Mouse (Mus musculus): ENCODE results near the gene Entr1. TPM values are rescaled to one million over a fixed set of nuclear protein-coding genes. Genes with fewer than 3 reads are reported as not detected.

Entr1 gene
- polyA plus RNA-seq, 1 experiment from 2014 or later: 137 TPM

Other genes starting within 250 kb of the Entr1 start
- gene Lhx3, start 181.0 kb downstream of the Entr1 start, polyA plus RNA-seq (2014; fragmentation: Nextera tagmentation; extraction: Ambion mirVana): 0.16 TPM in 1 of 2 replicates, not detected in the other
- 20.6 and 22.9 TPM in 2 replicates for gene Qsox2, start 151.8 kb downstream of the Entr1 start, polyA plus RNA-seq (2014; fragmentation: Nextera tagmentation; extraction: Ambion mirVana)
- 0.05 and 0.19 TPM in 2 replicates for gene Ccdc187, start 94.8 kb downstream of the Entr1 start, polyA plus RNA-seq (2014; fragmentation: Nextera tagmentation; extraction: Ambion mirVana)
- 61.1 and 63.3 TPM in 2 replicates for gene Gpsm1, start 73.8 kb downstream of the Entr1 start, polyA plus RNA-seq (2014; fragmentation: Nextera tagmentation; extraction: Ambion mirVana)
- 38.2 and 40.2 TPM in 2 replicates for gene Dnlz, start 37.2 kb downstream of the Entr1 start, polyA plus RNA-seq (2014; fragmentation: Nextera tagmentation; extraction: Ambion mirVana)
- 0.96 and 1.8 TPM in 2 replicates for gene Card9, start 28.4 kb downstream of the Entr1 start, polyA plus RNA-seq (2014; fragmentation: Nextera tagmentation; extraction: Ambion mirVana)
- gene Snapc4, start 8.7 kb downstream of the Entr1 start, polyA plus RNA-seq (2014; fragmentation: Nextera tagmentation; extraction: Ambion mirVana): 35.5 and 40.6 TPM in 2 replicates
- gene Pmpca, start within 50 bp of the Entr1 start, polyA plus RNA-seq (2014; fragmentation: Nextera tagmentation; extraction: Ambion mirVana): 130 and 131 TPM in 2 replicates
- 26.7 and 31.3 TPM in 2 replicates for gene Inpp5e, start 19.9 kb upstream of the Entr1 start, polyA plus RNA-seq (2014; fragmentation: Nextera tagmentation; extraction: Ambion mirVana)
- 39.3 and 40.9 TPM in 2 replicates for gene Sec16a, start 55.9 kb upstream of the Entr1 start, polyA plus RNA-seq (2014; fragmentation: Nextera tagmentation; extraction: Ambion mirVana)
- 68.3 and 70.9 TPM in 2 replicates for gene Notch1, start 127.3 kb upstream of the Entr1 start, polyA plus RNA-seq (2014; fragmentation: Nextera tagmentation; extraction: Ambion mirVana)
- gene Egfl7, start 190.7 kb upstream of the Entr1 start, polyA plus RNA-seq (2014; fragmentation: Nextera tagmentation; extraction: Ambion mirVana): 58.4 and 63.7 TPM in 2 replicates
- not detected in 2 replicates for gene Gm20532, start 197.3 kb upstream of the Entr1 start, polyA plus RNA-seq (2014; fragmentation: Nextera tagmentation; extraction: Ambion mirVana)
- gene Agpat2, start 215.1 kb upstream of the Entr1 start, polyA plus RNA-seq (2014; fragmentation: Nextera tagmentation; extraction: Ambion mirVana): 6.0 and 8.9 TPM in 2 replicates
- gene Fam69b, start 239.1 kb upstream of the Entr1 start, polyA plus RNA-seq (2014; fragmentation: Nextera tagmentation; extraction: Ambion mirVana): 49.8 and 63.8 TPM in 2 replicates

Data from forebrain, embryonic 11.5 days (tissue).